Mouse (Mus musculus) testis, adult 2 months (tissue): Measurements from ENCODE around the gene Tmem132d. TPM values are rescaled to one million over a fixed set of nuclear protein-coding genes. Genes with fewer than 3 reads are reported as not detected.

Source experiments
- H3K27ac ChIP-seq: fragments of 200-500 bp; 2 replicates; pipeline ENCODE4 v1.5.1; 2012; ENCODE audit warnings: low read depth, low read length; ENCODE audit not compliant: control insufficient read depth, insufficient read depth
- H3K27me3 ChIP-seq: fragments of 200-500 bp; 2 replicates; pipeline ENCODE4 v1.6.1; 2012; ENCODE audit warnings: mild to moderate bottlenecking, low read length, moderate library complexity; ENCODE audit not compliant: control insufficient read depth, insufficient read depth
- H3K36me3 ChIP-seq: fragments of 200-500 bp; 2 replicates; pipeline ENCODE4 v1.6.1; 2012; ENCODE audit warnings: mild to moderate bottlenecking, low read length; ENCODE audit not compliant: control insufficient read depth, insufficient read depth
- H3K4me1 ChIP-seq: fragments of 200-500 bp; 2 replicates; pipeline ENCODE4 v1.6.1; 2012; ENCODE audit warnings: low read length; ENCODE audit not compliant: control insufficient read depth, insufficient read depth
- H3K4me3 ChIP-seq: fragments of 200-500 bp; 2 replicates; pipeline ENCODE4 v1.5.1; 2012; ENCODE audit warnings: low read depth, mild to moderate bottlenecking, low read length, moderate library complexity, mixed read lengths; ENCODE audit not compliant: control insufficient read depth
- CTCF ChIP-seq: fragments of 200-500 bp; IDR thresholded peaks from 2 replicates; pipeline ENCODE4 v1.5.1; 2012; ENCODE audit warnings: low read depth, mild to moderate bottlenecking, inconsistent platforms, low read length, moderate library complexity; ENCODE audit not compliant: control insufficient read depth, insufficient read depth, insufficient replicate concordance
- POLR2A ChIP-seq: fragments of 200-500 bp; IDR thresholded peaks from 2 replicates; pipeline ENCODE4 v1.6.1; 2012; ENCODE audit warnings: low read depth, mild to moderate bottlenecking, inconsistent platforms, low read length, moderate library complexity; ENCODE audit not compliant: control insufficient read depth
- polyA plus RNA-seq: library from polyadenylated mRNA; depleted of rRNA; stranded (reverse); fragments of >200 nt; gene quantifications from 2 replicates; pipeline ENCODE4 v1.2.3, GENCODE M21; 2012

The Tmem132d gene
- polyA plus RNA-seq, 1 experiment: 0.04 TPM

- no peak for TF ChIP-seq CTCF
- no peak for TF ChIP-seq POLR2A
- no peak overlapping the region for H3K4me3 ChIP-seq
- H3K27me3 ChIP-seq: no peaks in the 10 kb centered on the region
- no peaks in the 10 kb centered on the region for H3K36me3 ChIP-seq
- no peaks in the 10 kb centered on the region for H3K4me1 ChIP-seq
- no peak overlapping the region for H3K27ac ChIP-seq
Observed at GRCm38 (mm10) chr5:128412306-128412705, 20.6 kb downstream of the Tmem132d start.

DNA sequence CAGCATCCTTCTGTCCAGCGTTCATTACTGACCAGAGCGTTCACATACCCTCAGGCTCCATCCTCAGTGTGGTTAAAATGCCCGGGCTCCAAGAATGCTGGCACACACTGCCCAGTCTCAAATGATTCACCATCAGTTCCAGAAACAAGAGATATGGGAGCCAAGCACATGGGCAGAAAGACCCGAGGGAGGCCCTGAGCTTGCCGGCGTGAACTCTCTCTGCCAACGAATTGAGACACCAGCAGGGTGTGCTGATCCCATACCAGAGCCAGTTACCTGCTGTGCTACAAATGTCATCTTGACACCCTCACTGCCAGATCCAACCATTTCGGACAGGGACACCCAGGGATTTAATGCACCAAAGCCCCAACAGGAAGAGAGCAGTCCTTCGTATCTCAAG lies 25.3 kb downstream of the Tmem132d start:
- no peaks in the 10 kb centered on the region for H3K4me1 ChIP-seq
- no peak overlapping the region for H3K4me3 ChIP-seq
- H3K27me3 ChIP-seq: no peaks in the 10 kb centered on the region
- H3K27ac ChIP-seq: no peak overlapping the region
- no peaks in the 10 kb centered on the region for H3K36me3 ChIP-seq
- no peak for TF ChIP-seq POLR2A
- no peak for TF ChIP-seq CTCF

GRCm38 (mm10) chr5:128405071-128405470 lies 27.8 kb downstream of the Tmem132d start:
- Histone ChIP-seq H3K4me3 (no peak overlapping the region), H3K27ac (no peak overlapping the region), H3K36me3 (no peaks in the 10 kb centered on the region), H3K27me3 (no peaks in the 10 kb centered on the region), H3K4me1 (no peaks in the 10 kb centered on the region)
- TF ChIP-seq POLR2A (no peak), CTCF (no peak)

DNA sequence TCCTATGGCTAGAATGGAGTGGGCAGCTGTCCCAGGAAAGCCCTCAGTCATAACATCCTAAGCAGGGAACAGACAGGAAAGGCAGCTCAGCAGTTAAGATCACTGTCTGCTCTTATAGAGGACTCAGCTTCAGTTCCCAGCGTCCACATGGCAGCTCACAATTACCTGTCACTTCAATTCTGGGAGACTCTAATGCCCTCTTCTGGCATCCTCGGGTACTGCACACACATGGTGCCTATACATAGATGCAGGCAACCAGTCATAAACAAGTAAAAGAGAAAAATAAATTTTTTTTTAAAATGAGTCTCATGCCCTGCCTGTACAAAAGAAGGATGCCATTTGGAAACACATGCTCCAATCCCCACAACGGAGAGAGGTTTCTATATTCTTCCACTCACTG lies 28.7 kb downstream of the Tmem132d start:
- Histone ChIP-seq H3K27ac (no peak overlapping the region), H3K4me1 (no peaks in the 10 kb centered on the region), H3K4me3 (no peak overlapping the region), H3K27me3 (no peaks in the 10 kb centered on the region), H3K36me3 (no peaks in the 10 kb centered on the region)
- TF ChIP-seq CTCF: no peak
- no peak for TF ChIP-seq POLR2A

GRCm38 (mm10) chr5:128392372-128392771 lies 40.5 kb downstream of the Tmem132d start:
- Histone ChIP-seq H3K27ac (no peak overlapping the region), H3K4me3 (no peak overlapping the region), H3K27me3 (no peaks in the 10 kb centered on the region), H3K36me3 (no peaks in the 10 kb centered on the region), H3K4me1 (no peaks in the 10 kb centered on the region)
- TF ChIP-seq CTCF (peak; percentile 61; the same call in 1 of the 2 replicates), POLR2A (no peak)

DNA sequence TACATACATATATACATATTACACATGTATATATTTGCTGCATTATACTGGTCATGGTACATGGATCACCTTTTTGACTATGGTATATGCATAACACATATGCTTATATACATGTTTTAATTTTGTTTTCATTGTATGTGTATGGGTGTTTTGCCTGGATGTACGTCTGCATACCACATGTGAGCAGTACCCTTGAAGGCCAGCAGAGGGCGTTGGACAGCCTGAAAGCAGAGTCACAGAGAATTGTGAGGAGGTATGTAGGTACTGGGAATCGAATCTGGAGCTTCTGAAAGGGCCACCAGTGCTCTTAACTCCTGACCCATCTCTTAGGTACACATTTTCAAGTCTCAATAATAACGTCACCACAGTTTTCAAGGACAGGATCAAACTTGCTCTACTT lies 43.2 kb downstream of the Tmem132d start:
- Histone ChIP-seq H3K27me3 (no peaks in the 10 kb centered on the region), H3K27ac (no peak overlapping the region), H3K4me3 (no peak overlapping the region), H3K36me3 (no peaks in the 10 kb centered on the region), H3K4me1 (no peaks in the 10 kb centered on the region)
- peak; percentile 71; the same call in 1 of the 2 replicates for TF ChIP-seq CTCF
- TF ChIP-seq POLR2A: no peak

DNA sequence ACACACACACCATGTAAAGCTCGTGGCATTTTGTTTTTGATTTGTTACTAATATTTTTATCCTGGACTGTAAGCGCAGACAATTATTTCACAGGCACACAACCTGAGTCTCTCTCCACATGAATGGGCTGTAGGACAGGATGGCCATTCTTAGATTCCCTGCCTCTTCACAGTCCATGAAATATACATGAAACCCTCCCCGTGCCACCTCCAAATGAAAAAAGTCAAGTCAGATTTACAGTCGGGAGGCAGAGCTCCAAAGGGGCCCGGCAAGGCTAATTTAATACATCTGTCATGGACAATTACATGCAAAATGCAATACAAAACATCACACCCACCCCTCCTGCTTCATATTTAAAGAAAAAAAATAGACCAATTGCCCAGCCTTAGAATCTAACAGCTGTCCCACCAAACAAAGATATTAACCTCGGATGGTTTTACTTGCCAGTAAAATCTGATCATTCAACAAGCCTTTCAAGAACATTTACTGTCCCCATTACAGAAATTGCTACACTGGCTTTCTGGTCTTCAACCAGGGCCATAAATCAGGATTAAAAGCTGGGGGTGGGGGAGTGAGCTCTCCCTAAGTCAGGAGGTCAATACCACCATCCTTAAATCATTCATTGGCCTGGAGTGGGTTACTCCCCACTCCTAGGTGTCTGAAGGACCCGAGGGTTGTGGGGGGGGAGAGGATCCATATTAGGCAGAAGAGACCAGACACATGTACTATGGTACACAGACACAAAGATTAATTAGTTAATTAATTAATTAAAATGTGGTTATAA lies 44.3 kb downstream of the Tmem132d start:
- TF ChIP-seq POLR2A (no peak), CTCF (no peak)
- H3K27ac ChIP-seq: no peak overlapping the region
- H3K36me3 ChIP-seq: no peaks in the 10 kb centered on the region
- no peaks in the 10 kb centered on the region for H3K27me3 ChIP-seq
- H3K4me1 ChIP-seq: no peaks in the 10 kb centered on the region
- H3K4me3 ChIP-seq: no peak overlapping the region

DNA sequence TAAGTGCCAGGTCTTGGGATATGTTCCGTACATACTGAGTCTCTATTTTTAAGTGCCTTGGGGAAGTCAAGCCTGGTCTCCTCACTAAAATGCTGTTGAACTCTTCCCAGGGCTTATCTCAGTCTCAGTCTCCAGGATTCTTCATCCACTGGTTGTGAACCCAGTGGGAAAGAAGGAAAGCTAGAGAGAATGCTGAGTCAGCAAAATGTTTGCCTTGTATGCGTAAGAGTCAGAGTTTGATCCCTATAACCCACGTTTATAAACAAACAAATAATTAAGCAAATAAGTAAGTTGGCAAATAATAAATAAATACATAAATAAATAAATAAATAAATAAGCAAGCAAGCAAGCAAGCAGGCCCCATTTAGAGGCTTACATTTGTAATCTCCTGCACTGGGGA lies 63.1 kb downstream of the Tmem132d start:
- no peaks in the 10 kb centered on the region for H3K27me3 ChIP-seq
- H3K27ac ChIP-seq: no peak overlapping the region
- TF ChIP-seq CTCF (no peak), POLR2A (no peak)
- no peaks in the 10 kb centered on the region for H3K36me3 ChIP-seq
- no peak overlapping the region for H3K4me3 ChIP-seq
- H3K4me1 ChIP-seq: no peaks in the 10 kb centered on the region
